Mouse (Mus musculus): ENCODE data around the gene Gp1ba. TPM values are rescaled to one million over a fixed set of nuclear protein-coding genes. Genes with fewer than 3 reads are reported as not detected.
A peak's percentile ranks its signal among the peaks of the same experiment; 100 is the strongest.

The Gp1ba gene
- polyA plus RNA-seq, 1 experiment from 2014 or later, result 0.07 TPM

DNA sequence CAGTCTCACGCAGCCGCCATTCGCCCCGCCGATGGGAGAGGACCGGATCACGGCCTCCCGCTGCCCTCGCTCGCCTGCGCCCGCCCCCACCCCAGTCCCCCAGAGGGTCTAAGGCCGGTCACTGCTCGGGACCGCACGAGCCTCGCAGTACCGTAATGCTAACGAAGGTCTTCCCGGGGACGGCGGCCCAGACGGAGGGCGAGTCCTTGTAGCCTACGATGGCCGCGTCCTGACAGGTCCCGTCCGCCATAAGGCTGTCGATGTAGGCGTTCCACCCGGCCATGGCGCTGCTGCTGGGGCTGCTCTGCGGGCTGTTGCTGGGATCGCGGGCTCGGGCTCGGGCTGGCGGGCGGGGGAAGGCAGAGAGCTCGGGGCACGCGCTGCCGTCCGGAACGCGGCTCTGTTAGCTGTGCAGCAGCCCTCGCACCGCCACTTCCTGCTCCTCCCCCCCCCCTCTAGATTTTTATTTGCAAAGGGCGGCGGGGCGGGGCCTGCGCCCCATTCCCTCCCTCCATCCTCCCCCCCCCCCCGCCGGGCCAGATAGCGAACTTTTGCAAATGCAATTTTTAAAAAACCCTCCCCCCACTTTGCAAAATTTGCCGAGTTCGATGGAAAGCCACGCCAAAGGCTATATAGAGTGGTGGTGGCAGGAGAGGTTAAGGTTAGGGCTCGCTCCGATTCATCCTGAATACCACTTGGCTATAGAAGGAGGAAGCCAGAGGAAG, 15.4 kb downstream of the Gp1ba start, which contains the start of gene Pfn1:
Gene Pfn1, minus strand, starts transcription at position 447 of the 725 bp plus-strand sequence.
- Histone ChIP-seq H3K4me2 (replicated peaks; ENCODE audit: low read depth) (peak within 1 kb of the TSS; percentile 91), H3K36me3 (ENCODE audit: control insufficient read depth, insufficient read depth) (peaks cover 30% of the 10 kb centered on the region), H3K9me3 (ENCODE audit: control insufficient read depth) (no peaks in the 10 kb centered on the region), H3K4me1 (replicated peaks; ENCODE audit: control insufficient read depth, insufficient read depth, low read length) (peaks cover 15% of the 10 kb centered on the region), H3K27me3 (replicated peaks; ENCODE audit: control insufficient read depth, insufficient read depth, low read length) (no peaks in the 10 kb centered on the region), H3K9ac (ENCODE audit: low read depth, low read length) (peak within 1 kb of the TSS; percentile 99), H3K4me3 (ENCODE audit: low read depth, low read length) (peak within 1 kb of the TSS; percentile 100), H3K27ac (ENCODE audit: low read depth, low read length) (peak within 1 kb of the TSS; percentile 99)
- ATAC-seq, result peak; percentile 42
- under 1% methylated on average over 53 of the region's 61 CpGs for WGBS
- TF ChIP-seq CTCF (IDR thresholded peaks at IDR 0.05; ENCODE audit: low read depth), result no peak

DNA sequence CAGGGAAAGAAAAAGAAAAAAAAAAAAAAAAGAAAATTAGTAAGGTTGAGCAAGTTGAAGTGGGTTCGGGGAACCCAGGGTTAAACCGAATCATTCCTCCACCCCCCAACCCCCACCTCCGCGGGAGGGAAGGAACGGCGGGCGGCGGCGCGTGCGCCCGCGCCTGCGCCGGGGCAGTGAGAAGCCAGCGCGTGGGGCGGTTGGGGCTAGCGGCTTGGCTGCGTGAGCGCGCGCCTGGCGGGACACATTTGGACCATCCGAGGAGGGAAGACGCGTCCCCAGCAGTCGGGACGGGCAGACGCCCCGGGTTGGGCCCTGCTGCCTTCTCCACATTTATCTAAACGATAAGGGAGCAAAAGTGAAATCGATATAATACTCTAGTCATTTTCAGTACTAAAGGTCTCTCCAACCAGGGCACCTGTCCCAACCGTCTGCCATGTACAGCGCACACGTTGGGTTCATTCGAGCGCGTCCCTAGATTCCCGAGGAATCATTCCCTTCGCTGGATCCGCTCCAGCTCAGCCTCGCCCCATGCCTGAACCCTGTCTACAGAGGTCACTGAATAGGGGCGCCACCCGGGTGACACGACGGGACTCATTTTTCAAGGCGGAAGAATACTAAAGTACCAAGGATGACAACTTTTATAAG, 16.1 kb downstream of the Gp1ba start:
- peak; percentile 60 for ATAC-seq
- peak overlapping the region; percentile 91 for H3K4me2 ChIP-seq (replicated peaks; ENCODE audit: low read depth)
- TF ChIP-seq CTCF (IDR thresholded peaks at IDR 0.05; ENCODE audit: low read depth), result no peak
- H3K27me3 ChIP-seq (replicated peaks; ENCODE audit: control insufficient read depth, insufficient read depth, low read length), result no peaks in the 10 kb centered on the region
- peaks cover 26% of the 10 kb centered on the region for H3K36me3 ChIP-seq (ENCODE audit: control insufficient read depth, insufficient read depth)
- H3K9ac ChIP-seq (ENCODE audit: low read depth, low read length), result peak overlapping the region; percentile 45
- peak overlapping the region; percentile 100 for H3K4me3 ChIP-seq (ENCODE audit: low read depth, low read length)
- no peaks in the 10 kb centered on the region for H3K9me3 ChIP-seq (ENCODE audit: control insufficient read depth)
- peaks cover 13% of the 10 kb centered on the region for H3K4me1 ChIP-seq (replicated peaks; ENCODE audit: control insufficient read depth, insufficient read depth, low read length)
- peak overlapping the region; percentile 99 for H3K27ac ChIP-seq (ENCODE audit: low read depth, low read length)
- under 1% methylated on average over 48 of the region's 48 CpGs for WGBS

DNA sequence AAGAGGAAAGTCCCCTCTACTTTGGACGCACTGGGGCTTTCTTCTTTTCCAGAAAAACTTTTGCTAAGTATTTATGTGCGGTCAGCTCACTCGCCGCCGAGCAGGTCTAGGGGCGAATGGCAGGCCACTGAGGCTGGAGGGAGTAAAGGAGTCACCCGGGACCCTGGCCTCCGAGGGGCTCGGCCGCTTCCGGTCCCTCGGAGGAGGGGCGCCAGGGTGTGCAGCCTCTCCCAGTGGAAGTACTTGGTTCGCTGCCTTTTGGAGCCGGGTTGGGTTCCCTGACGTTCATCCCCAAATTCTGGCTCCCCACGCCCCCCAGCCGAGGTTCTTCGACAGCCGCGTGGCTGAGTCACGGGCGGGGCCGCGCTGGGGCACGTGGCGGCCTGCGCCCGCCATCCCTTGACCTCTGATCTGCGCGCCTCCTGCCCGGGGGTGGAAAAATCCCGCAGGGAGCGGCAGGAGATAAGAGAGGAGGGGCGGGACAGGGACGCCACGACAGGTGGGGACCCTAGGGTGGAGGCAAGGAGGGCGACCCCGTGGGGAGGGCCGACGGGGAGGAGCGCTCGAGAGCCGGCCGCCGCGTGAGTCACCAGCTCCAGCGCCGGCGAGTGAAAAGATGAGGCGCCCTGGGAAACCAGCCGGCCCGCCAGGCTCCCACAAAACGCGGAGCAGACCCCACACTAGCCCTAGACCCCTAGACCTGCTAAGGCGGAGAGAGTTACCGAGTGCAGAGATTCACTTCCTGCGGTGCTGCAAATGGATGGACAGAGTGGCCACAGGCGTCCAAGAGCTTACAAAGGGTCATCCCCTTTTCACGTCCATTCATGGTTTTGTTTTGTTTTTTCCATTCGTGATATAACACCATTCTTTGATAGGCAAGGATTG, 16.9 kb downstream of the Gp1ba start:
- WGBS, result 1% methylated on average over 61 of the region's 61 CpGs
- H3K9me3 ChIP-seq (ENCODE audit: control insufficient read depth), result no peaks in the 10 kb centered on the region
- peak overlapping the region; percentile 100 for H3K4me3 ChIP-seq (ENCODE audit: low read depth, low read length)
- peak overlapping the region; percentile 45 for H3K9ac ChIP-seq (ENCODE audit: low read depth, low read length)
- H3K4me2 ChIP-seq (replicated peaks; ENCODE audit: low read depth), result peak overlapping the region; percentile 91
- H3K27me3 ChIP-seq (replicated peaks; ENCODE audit: control insufficient read depth, insufficient read depth, low read length), result no peaks in the 10 kb centered on the region
- no peak for TF ChIP-seq CTCF (IDR thresholded peaks at IDR 0.05; ENCODE audit: low read depth)
- H3K36me3 ChIP-seq (ENCODE audit: control insufficient read depth, insufficient read depth), result peaks cover 20% of the 10 kb centered on the region; the same call in 1 of the 2 replicates
- H3K4me1 ChIP-seq (replicated peaks; ENCODE audit: control insufficient read depth, insufficient read depth, low read length), result peaks cover 13% of the 10 kb centered on the region
- H3K27ac ChIP-seq (ENCODE audit: low read depth, low read length), result peak overlapping the region; percentile 99
- 0 out of 2 replicates have a peak, but pooled peaks have one; percentile 17 for ATAC-seq

GRCm38 (mm10) chr11:70656456-70656927, 17.6 kb downstream of the Gp1ba start:
- no peak for ATAC-seq
- TF ChIP-seq CTCF (IDR thresholded peaks at IDR 0.05; ENCODE audit: low read depth), result 0 out of 2 replicates have a peak, but pooled peaks have one; percentile 4

DNA sequence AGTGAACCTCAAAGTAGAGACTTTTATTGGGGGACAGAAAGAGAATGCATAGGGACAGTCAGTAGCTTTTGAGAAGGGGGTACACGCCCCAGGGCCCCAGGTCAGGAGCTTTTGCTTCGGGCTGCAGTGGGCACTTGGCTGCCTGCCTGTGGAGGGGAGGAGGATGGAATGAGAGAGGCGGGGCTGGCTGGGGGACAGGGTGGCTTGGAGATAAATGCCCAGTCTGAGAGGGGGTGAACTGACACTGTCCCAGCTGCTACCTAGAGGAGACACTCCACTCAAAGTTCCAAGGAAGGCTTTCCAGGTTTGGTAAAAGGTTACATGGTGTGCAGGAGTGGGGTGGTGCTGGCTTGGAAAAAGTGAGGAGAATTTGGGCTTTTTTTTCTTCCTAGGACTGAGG, 18.0 kb downstream of the Gp1ba start, which contains the start of gene Eno3:
Gene Eno3, plus strand, starts transcription at position 239 of the 400 bp plus-strand sequence.
- ATAC-seq, result no peak
- no peaks in the 10 kb centered on the region for H3K27me3 ChIP-seq (replicated peaks; ENCODE audit: control insufficient read depth, insufficient read depth, low read length)
- peak within 1 kb of the TSS; percentile 45 for H3K9ac ChIP-seq (ENCODE audit: low read depth, low read length)
- TF ChIP-seq CTCF (IDR thresholded peaks at IDR 0.05; ENCODE audit: low read depth), result no peak
- 32% methylated on average over 3 of the region's 3 CpGs for WGBS
- peak within 1 kb of the TSS; percentile 91 for H3K4me2 ChIP-seq (replicated peaks; ENCODE audit: low read depth)
- peaks cover 12% of the 10 kb centered on the region for H3K36me3 ChIP-seq (ENCODE audit: control insufficient read depth, insufficient read depth)
- H3K4me3 ChIP-seq (ENCODE audit: low read depth, low read length), result peak within 1 kb of the TSS; percentile 100
- H3K9me3 ChIP-seq (ENCODE audit: control insufficient read depth), result no peaks in the 10 kb centered on the region
- H3K4me1 ChIP-seq (replicated peaks; ENCODE audit: control insufficient read depth, insufficient read depth, low read length), result peaks cover 10% of the 10 kb centered on the region
- peak within 1 kb of the TSS; percentile 99 for H3K27ac ChIP-seq (ENCODE audit: low read depth, low read length)

More at GRCm38 (mm10) chr11:70656456-70656927, 17.6 kb downstream of the Gp1ba start:
- no peaks in the 10 kb centered on the region for H3K27me3 ChIP-seq (replicated peaks; ENCODE audit: control insufficient read depth, insufficient read depth, low read length)
- peak overlapping the region; percentile 99 for H3K27ac ChIP-seq (ENCODE audit: low read depth, low read length)
- 11% methylated on average over 16 of the region's 16 CpGs for WGBS
- peak overlapping the region; percentile 100 for H3K4me3 ChIP-seq (ENCODE audit: low read depth, low read length)
- H3K9ac ChIP-seq (ENCODE audit: low read depth, low read length), result peak overlapping the region; percentile 45; the same call in 1 of the 2 replicates
- H3K9me3 ChIP-seq (ENCODE audit: control insufficient read depth), result no peaks in the 10 kb centered on the region
- H3K4me1 ChIP-seq (replicated peaks; ENCODE audit: control insufficient read depth, insufficient read depth, low read length), result peaks cover 10% of the 10 kb centered on the region
- H3K36me3 ChIP-seq (ENCODE audit: control insufficient read depth, insufficient read depth), result peaks cover 14% of the 10 kb centered on the region; the same call in 1 of the 2 replicates
- H3K4me2 ChIP-seq (replicated peaks; ENCODE audit: low read depth), result peak overlapping the region; percentile 91

All from intestine, postnatal 0 days (tissue).